Mouse (Mus musculus) cerebellum, adult 18-20 months (tissue): ENCODE results near the gene Foxj3.
A peak's percentile ranks its signal among the peaks of the same experiment; 100 is the strongest.
"Not testable (repeated sequence)": the region's sequence is repeated elsewhere in the genome, so short reads cannot be mapped to it uniquely, and the experiment has no call there.

Experiments
- DNase-seq, 2 experiments: peaks; one replicate each; pipeline ENCODE4 v3.0.0; 2021

Gene Foxj3

GRCm38 (mm10) chr4:119536615-119537014, at the start of gene Foxj3:
Foxj3 (plus strand) TSS chr4:119537004.
- DNase-seq, result not testable (repeated sequence)

- DNase-seq, result no peak
Observed at GRCm38 (mm10) chr4:119489666-119490065, 47.1 kb upstream of the Foxj3 start.

- peak; percentile 56 for DNase-seq
Observed at GRCm38 (mm10) chr4:119490806-119491205, 46.0 kb upstream of the Foxj3 start.

- DNase-seq, result peak; percentile 84 to 89
Observed at GRCm38 (mm10) chr4:119492291-119492932, 44.4 kb upstream of the Foxj3 start, which contains the start of gene Rimkla. Rimkla (minus strand) TSS chr4:119492628.

- no peak for DNase-seq
Observed at GRCm38 (mm10) chr4:119492933-119493327, 43.9 kb upstream of the Foxj3 start.

DNA sequence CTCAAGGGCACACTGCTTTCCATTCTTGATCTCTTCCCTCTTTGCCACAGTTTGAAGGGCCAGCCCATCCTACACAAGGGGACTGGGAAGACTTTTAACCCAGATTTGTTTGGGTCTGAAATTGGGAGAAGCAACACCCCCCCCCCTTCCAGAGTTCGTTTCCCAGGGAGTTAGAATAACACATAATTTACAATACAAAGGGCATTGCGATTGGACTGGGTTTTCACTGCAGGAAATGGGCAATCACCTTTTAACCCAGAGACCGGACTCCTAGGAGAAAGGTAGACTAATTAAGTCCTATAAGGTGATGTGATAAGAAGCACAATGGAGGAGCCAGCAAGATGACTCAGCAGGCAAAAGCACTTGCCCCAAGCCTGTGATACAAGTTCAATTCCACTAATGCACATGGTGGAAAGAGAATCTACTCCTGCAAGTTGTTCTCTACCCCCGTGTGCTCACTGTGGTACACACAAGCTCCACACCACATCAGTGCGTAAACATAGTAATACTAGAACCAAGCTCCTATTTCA, 38.4 kb upstream of the Foxj3 start:
- DNase-seq, result no peak

DNA sequence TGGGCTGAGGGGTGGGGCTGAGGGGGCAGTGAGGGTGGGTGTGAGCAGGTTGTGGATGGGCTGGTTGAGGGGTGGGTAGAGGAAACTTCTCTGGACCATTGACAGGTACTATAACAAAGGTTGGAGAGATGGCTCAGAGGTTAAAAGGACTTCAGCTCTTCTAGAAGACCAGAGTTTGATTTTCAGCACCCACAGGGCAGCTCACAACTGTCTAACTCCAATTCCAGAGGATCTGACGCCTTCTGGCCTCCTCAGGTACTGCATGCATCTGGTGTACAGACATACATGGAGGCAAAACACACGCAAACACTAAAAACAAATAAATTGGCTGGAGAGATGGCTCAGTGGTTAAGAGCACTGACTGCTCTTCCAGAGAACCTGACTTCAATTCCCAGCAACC, 25.2 kb upstream of the Foxj3 start:
- DNase-seq, result no peak

GRCm38 (mm10) chr4:119512731-119513141, 24.1 kb upstream of the Foxj3 start:
- no peak for DNase-seq

DNA sequence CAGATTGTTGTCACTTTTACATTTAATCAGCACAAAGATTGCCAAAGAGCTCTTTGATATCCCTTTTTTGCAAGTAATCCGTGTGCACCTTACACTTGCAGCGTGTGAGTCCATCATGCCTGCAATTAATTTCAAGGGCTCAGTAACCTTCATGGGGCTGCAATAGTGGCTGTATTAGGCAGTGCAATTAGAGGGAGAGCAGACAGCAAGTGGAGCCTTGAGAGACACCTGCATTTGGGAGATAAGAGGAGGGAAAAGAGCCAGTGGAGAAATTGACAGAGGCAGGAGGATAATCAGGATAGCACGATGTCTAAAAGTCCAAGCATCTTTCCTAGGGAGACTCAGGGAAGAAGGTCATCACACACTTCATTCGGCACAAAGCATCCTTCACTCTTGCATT, 13.2 kb upstream of the Foxj3 start:
- no peak for DNase-seq

GRCm38 (mm10) chr4:119524010-119524409, 12.8 kb upstream of the Foxj3 start:
- no peak for DNase-seq

DNA sequence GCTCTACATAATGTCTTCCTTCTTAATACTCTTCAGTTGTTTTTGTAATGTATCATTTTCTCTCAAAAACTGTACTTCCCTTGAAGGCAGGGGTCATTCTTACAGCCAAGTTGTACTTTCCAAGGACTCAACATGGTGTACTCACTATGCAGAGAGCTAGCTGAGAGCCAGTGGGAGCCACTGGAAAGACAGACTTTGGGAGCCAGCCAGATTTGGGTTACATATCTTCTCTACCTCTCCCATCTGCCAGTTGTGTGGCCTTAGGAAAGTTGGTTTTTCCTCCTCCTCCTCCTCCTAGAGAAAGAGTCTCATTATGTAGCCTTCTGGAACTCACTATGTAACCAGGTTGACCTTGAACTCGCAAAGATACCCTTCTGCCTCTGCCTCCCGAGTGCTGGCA, 12.3 kb upstream of the Foxj3 start:
- no peak for DNase-seq

GRCm38 (mm10) chr4:119526329-119526845, 10.4 kb upstream of the Foxj3 start:
- DNase-seq, result no peak

DNA sequence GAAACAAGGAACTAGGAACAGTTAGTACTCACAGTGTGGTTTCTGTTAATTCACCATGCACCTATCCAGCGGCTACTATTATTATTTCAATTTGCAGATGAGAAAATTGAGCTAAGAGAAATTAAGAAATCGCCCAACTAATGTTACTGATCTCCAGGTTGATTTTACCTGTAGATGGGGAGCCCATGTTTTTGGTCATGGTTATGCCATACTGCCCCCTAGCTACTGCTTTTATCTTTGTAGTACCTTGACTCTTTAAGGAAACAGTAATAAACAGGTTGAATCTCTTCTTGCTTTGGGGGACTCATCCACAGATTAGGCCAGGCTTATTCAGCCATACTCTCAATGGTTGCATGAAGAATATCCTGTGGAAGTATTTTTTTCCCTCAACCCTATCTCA, 5.0 kb upstream of the Foxj3 start:
- peak; percentile 31 to 36 for DNase-seq

DNA sequence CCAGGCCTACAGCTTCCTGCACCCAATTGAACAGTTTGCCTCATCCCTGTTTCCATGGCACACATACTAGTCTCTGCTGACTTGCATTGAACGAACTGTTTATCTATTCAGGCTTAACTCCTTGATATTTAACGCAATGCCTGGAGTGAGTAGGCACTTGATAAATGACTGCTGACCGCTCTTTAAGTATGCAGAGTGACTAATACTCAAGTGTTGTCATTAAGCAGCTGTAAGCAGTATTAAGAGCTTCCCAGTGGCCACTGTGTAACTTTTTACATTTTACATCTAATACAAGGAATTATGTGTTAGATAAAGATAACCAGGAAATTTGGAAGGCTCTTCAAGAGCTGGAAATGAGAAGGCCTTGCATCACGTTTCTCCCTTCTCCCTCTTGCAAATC, 1.7 kb upstream of the Foxj3 start:
- no peak for DNase-seq

DNA sequence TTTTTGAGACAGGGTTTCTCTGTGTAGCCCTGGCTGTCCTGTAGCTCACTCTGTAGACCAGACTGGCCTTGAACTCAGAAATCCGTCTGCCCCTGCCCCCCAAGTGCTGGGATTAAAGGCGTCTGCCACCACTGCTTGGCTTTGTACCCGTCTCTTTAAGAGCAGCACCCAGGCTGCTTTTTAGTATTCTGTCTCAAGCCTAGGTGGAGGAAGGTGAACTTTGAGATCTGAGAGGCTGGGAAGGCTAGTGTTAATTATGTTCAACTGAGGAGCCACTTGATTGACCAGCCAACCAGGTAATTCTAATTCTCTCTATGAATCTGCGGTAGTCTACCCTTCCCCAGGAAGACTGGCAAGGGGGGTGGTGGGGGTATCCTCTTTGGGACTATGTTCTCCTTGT, 632 bp downstream of the Foxj3 start:
- DNase-seq, result no peak

- peak; percentile 89 to 95 for DNase-seq
Observed at GRCm38 (mm10) chr4:119539031-119539824, 2.4 kb downstream of the Foxj3 start, which contains the start of gene Frg2f1. Frg2f1 (minus strand) TSS chr4:119539529.

DNA sequence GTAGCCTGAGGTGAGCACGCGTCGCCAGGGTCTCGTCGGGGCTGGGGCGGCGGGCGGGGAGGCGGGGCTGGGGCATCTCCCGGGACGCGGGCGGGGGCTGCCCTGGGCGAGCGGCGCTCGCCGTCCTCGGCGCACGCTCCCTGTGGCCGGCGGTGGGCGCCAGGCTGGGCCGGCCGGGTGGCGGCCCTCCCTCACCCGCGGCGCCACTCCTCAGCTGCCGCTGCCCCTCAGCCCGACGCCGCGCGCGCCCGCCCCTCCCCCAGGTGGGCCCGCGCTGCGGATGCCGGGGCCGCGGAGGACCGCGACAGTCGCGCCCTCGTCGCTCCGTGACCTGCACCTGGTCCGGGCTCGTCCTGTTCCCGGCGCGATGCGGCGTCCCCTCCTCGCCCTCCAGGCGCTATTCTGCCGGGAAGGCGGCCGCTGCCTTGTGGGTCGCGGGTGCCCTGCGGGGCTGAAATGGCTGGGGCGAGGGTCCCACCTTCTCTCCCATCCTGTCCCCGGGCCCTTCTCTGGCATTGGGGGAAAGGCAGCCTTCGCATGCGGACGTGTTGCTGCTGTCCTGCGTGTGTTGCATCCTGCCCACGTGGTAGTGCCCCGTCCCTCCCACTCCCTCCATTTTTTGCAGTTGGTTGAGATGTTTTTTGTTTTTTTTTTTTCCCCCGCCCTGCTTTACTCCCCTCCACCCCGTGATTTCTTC, 3.2 kb downstream of the Foxj3 start:
- peak in 1 of 2 experiments; percentile 41 for DNase-seq

DNA sequence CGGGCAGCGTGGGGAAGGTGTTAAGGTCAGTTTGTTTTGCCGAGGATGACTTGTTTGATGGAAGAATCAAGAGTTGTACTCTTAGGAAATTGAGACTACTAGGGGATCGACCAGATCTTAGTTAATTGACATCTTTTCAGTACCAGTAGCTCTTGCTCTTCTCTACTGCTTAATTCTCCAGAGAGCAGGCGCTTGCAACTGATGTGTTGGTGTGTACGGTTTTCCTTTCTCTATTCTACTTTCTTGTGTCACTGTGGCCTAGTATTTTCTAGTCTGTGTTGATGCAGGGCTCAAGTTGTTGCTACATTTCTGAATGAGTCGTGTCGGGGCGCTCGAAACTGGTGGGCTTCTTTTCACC, 3.7 kb downstream of the Foxj3 start:
- DNase-seq, result peak in 1 of 2 experiments; percentile 20

DNA sequence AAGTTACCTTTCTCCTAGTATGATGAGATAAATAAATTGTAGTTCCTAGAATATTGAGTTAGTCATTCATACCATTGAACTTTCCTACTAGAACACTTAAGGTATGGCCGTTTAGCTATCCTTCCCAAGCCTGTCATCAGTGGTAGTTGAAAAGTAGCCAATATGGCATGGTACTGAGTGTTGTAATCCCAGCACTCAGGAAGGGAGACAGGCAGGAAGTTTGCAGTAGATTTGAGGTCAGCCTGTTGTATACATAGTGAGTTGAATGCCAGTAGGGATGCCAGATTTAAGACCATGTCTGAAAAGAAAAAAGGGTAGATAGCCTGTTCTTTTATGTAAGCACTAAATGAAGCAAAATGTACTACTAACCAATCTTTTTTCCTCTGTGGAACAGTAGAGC, 14.1 kb downstream of the Foxj3 start:
- DNase-seq, result no peak

GRCm38 (mm10) chr4:119555466-119555865, 18.7 kb downstream of the Foxj3 start:
- DNase-seq, result no peak

DNA sequence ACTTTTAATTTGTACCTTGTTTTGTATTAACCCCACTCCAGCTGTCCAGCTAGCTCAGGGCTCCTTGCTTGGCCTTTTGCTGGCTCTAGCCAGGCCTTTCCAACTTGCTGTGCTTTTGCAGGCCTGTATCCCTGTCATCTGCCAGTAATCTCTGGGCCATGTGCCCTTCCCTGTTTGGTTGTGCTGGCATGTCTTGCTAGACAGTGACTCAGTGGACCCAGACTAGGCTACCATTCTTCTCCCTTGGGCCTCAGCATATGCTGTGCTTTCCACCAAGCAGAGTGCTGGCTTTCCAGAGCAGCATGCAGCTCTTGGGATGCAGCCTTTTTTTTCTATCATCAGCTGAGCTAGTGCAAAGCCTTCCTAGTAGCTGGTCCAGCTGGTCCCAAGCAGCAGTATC, 26.3 kb downstream of the Foxj3 start:
- peak; percentile 11 to 19 for DNase-seq

DNA sequence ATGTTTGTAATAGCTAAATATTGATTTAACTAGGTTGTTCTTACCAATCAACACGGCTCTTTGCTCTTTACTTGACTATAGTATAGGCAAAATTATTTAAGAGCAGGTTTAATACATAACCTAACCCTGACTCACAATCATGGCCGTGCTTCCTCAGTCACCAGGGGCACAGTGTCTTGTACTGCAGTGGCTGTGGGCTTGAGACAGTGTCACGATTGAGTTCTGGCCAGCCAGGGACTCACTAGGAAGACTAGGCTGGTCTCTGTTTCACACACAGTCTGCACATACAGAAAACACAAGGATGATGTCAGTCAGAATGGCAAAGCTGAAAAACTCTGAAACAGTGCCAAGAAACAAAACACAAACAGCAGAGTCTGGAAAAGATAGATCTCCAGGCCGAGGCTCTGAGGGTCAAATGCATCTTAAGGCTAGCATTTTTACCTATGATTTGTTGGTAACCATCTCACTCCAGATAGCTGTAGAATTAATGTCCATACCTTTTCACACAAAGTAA, 29.6 kb downstream of the Foxj3 start:
- peak in 1 of 2 experiments; percentile 4 for DNase-seq

DNA sequence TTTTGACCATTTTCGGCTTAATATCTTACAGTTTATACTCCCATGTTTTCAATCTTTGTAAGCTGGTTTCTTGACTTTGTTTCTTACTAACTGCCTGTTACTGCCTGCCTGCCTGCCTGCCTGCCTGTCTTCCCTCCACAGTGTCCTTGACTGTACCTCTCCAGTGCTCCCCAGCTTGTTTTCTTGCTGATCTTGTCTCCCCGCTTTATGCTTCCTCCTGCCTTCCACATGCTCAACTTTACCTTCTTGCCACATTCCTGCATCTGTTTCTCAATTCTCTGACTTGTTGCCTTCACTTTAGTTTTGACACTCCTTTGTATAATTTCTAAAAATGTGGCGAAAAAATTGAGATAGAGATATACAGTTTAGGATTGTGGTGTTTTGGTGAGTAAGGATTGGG, 35.9 kb downstream of the Foxj3 start:
- DNase-seq, result no peak
